Mouse (Mus musculus) C2C12 (cell line): ENCODE measurements at regions not wholly inside any gene's neighbourhood (a gene's known extent, or its start where the extent isn't known, plus 50 kb on each side); places are given as distances from the start of the nearest gene placed in this dataset.

Source experiments
- H3K27me3 ChIP-seq: one replicate; pipeline ENCODE4 v1.6.1; 2011; ENCODE audit not compliant: control insufficient read depth, insufficient read depth, insufficient read length
- H3K36me3 ChIP-seq: one replicate; pipeline ENCODE4 v1.6.1; 2011; ENCODE audit not compliant: control insufficient read depth, insufficient read depth
- H3K4me3 ChIP-seq: one replicate; pipeline ENCODE4 v1.5.1; 2011; ENCODE audit warnings: mild to moderate bottlenecking, control low read depth; ENCODE audit not compliant: poor library complexity, insufficient read depth, severe bottlenecking
- H3K79me2 ChIP-seq: one replicate; pipeline ENCODE4 v1.6.1; 2011; ENCODE audit not compliant: control insufficient read depth, insufficient read depth
- H3K79me3 ChIP-seq: one replicate; pipeline ENCODE4 v1.6.1; 2011; ENCODE audit warnings: low read depth, control low read depth
- H3ac ChIP-seq: one replicate; pipeline ENCODE3; 2011; ENCODE audit warnings: low read depth; ENCODE audit not compliant: control insufficient read depth, insufficient read length
- CEBPB ChIP-seq: IDR thresholded peaks from one replicate; pipeline ENCODE4 v1.6.1; 2011; ENCODE audit warnings: low read depth, mild to moderate bottlenecking, control low read depth, moderate library complexity
- CTCF ChIP-seq: IDR thresholded peaks from one replicate; pipeline ENCODE4 v1.5.1; 2011; ENCODE audit not compliant: control insufficient read depth, insufficient read depth, insufficient read length
- FOSL1 ChIP-seq: IDR thresholded peaks from one replicate; pipeline ENCODE4 v1.8.0; 2011; ENCODE audit warnings: mild to moderate bottlenecking, low read length; ENCODE audit not compliant: poor library complexity, insufficient read depth, severe bottlenecking
- MAX ChIP-seq: IDR thresholded peaks from one replicate; pipeline ENCODE4 v1.6.1; 2011; ENCODE audit warnings: mild to moderate bottlenecking, control low read depth
- MYOD1 ChIP-seq: IDR thresholded peaks from one replicate; pipeline ENCODE4 v1.6.1; 2011; ENCODE audit warnings: low read depth; ENCODE audit not compliant: control insufficient read depth, insufficient read length
- MYOG ChIP-seq: IDR thresholded peaks from one replicate; pipeline ENCODE4 v1.6.1; 2011; ENCODE audit not compliant: control insufficient read depth, insufficient read length; ENCODE audit errors: extremely low read depth
- USF1 ChIP-seq: IDR thresholded peaks from one replicate; pipeline ENCODE4 v1.6.1; 2011; ENCODE audit warnings: low read depth, mild to moderate bottlenecking, control low read depth, moderate library complexity

- Histone ChIP-seq H3K27me3 (no peaks in the 10 kb centered on the region), H3K79me2 (no peaks in the 10 kb centered on the region), H3K79me3 (no peaks in the 10 kb centered on the region), H3K36me3 (no peaks in the 10 kb centered on the region), H3K4me3 (no peak overlapping the region), H3ac (no peak overlapping the region)
- TF ChIP-seq CTCF (peak; percentile 54), FOSL1 (no peak)
Observed at GRCm38 (mm10) chr10:118592648-118593368, 152.0 kb downstream of the Ifng start.

GRCm38 (mm10) chr10:118596206-118596605, 155.4 kb downstream of the Ifng start:
- TF ChIP-seq MYOG (no peak), CTCF (no peak), MAX (no peak), USF1 (no peak), MYOD1 (no peak), FOSL1 (no peak), CEBPB (no peak)
- Histone ChIP-seq H3K4me3 (no peak overlapping the region), H3K79me2 (no peaks in the 10 kb centered on the region), H3K27me3 (no peaks in the 10 kb centered on the region), H3ac (no peak overlapping the region), H3K79me3 (no peaks in the 10 kb centered on the region), H3K36me3 (no peaks in the 10 kb centered on the region)

- TF ChIP-seq USF1 (no peak), CTCF (no peak), FOSL1 (no peak), MYOD1 (no peak), MYOG (no peak), CEBPB (no peak), MAX (no peak)
- no peaks in the 10 kb centered on the region for H3K79me3 ChIP-seq
- H3K79me2 ChIP-seq, result no peaks in the 10 kb centered on the region
- H3K36me3 ChIP-seq, result no peaks in the 10 kb centered on the region
- H3K27me3 ChIP-seq, result no peaks in the 10 kb centered on the region
- H3K4me3 ChIP-seq, result no peak overlapping the region
- H3ac ChIP-seq, result no peak overlapping the region
Observed at GRCm38 (mm10) chr10:118598497-118598896, 157.7 kb downstream of the Ifng start.

GRCm38 (mm10) chr10:118599197-118599596, 158.4 kb downstream of the Ifng start:
- Histone ChIP-seq H3K79me3 (no peaks in the 10 kb centered on the region), H3K79me2 (no peaks in the 10 kb centered on the region), H3ac (no peak overlapping the region), H3K27me3 (no peaks in the 10 kb centered on the region), H3K4me3 (no peak overlapping the region), H3K36me3 (no peaks in the 10 kb centered on the region)
- no peak for TF ChIP-seq CEBPB
- TF ChIP-seq FOSL1, result no peak
- TF ChIP-seq MYOG, result no peak
- TF ChIP-seq MAX, result no peak
- TF ChIP-seq USF1, result no peak
- no peak for TF ChIP-seq MYOD1
- TF ChIP-seq CTCF, result no peak

GRCm38 (mm10) chr10:118599610-118600009, 158.8 kb downstream of the Ifng start:
- H3K79me2 ChIP-seq, result no peaks in the 10 kb centered on the region
- H3ac ChIP-seq, result no peak overlapping the region
- no peak overlapping the region for H3K4me3 ChIP-seq
- no peak for TF ChIP-seq CTCF
- no peak for TF ChIP-seq MYOG
- no peak for TF ChIP-seq MYOD1
- TF ChIP-seq CEBPB, result no peak
- TF ChIP-seq FOSL1, result no peak
- TF ChIP-seq MAX, result no peak
- TF ChIP-seq USF1, result no peak
- no peaks in the 10 kb centered on the region for H3K36me3 ChIP-seq
- H3K27me3 ChIP-seq, result no peaks in the 10 kb centered on the region
- no peaks in the 10 kb centered on the region for H3K79me3 ChIP-seq

- Histone ChIP-seq H3K79me3 (no peaks in the 10 kb centered on the region), H3ac (no peak overlapping the region), H3K4me3 (no peak overlapping the region), H3K36me3 (no peaks in the 10 kb centered on the region), H3K27me3 (no peaks in the 10 kb centered on the region), H3K79me2 (no peaks in the 10 kb centered on the region)
- TF ChIP-seq FOSL1, result no peak
Observed at GRCm38 (mm10) chr10:118602922-118603321, 162.1 kb downstream of the Ifng start.
